Mouse (Mus musculus) kidney, embryonic 14.5 days (tissue): Measurements from ENCODE around the gene Nsmce4a. TPM values are rescaled to one million over a fixed set of nuclear protein-coding genes. Genes with fewer than 3 reads are reported as not detected.

Source experiments
- ATAC-seq: fragments of 200-750 bp; cut with Nextera tagmentation; 2 replicates; pipeline ENCODE4 v1.8.0; 2017; ENCODE audit warnings: moderate number of reproducible peaks, mild to moderate bottlenecking, moderate TSS enrichment, moderate library complexity; ENCODE audit not compliant: low FRiP score, low TSS enrichment
- H3K27ac ChIP-seq: fragments of 300-500 bp; sonication (generic); 2 replicates; pipeline ENCODE4 v1.5.1; 2014; ENCODE audit warnings: low read depth, mild to moderate bottlenecking, low read length, moderate library complexity, mixed read lengths
- H3K27me3 ChIP-seq: fragments of 300-500 bp; sonication (generic); 2 replicates; pipeline ENCODE4 v1.6.1; 2014; ENCODE audit warnings: mild to moderate bottlenecking, low read length; ENCODE audit not compliant: control insufficient read depth, insufficient read depth
- H3K36me3 ChIP-seq: fragments of 300-500 bp; sonication (generic); 2 replicates; pipeline ENCODE4 v1.6.1; 2014; ENCODE audit warnings: low read length, mixed read lengths; ENCODE audit not compliant: control insufficient read depth, insufficient read depth
- H3K4me1 ChIP-seq: fragments of 300-500 bp; sonication (generic); 2 replicates; pipeline ENCODE4 v1.6.1; 2014; ENCODE audit warnings: low read length, mixed read lengths; ENCODE audit not compliant: control insufficient read depth, insufficient read depth
- H3K4me2 ChIP-seq: fragments of 300-500 bp; sonication (generic); replicated peaks from 2 replicates; pipeline ENCODE4 v1.6.1; 2014; ENCODE audit warnings: low read depth, mild to moderate bottlenecking, low read length
- H3K4me3 ChIP-seq: fragments of 300-500 bp; sonication (generic); 2 replicates; pipeline ENCODE4 v1.5.1; 2014; ENCODE audit warnings: mild to moderate bottlenecking, low read length
- H3K9ac ChIP-seq: fragments of 300-500 bp; sonication (generic); 2 replicates; pipeline ENCODE4 v1.6.1; 2014; ENCODE audit warnings: low read depth, mild to moderate bottlenecking, low read length, moderate library complexity
- H3K9me3 ChIP-seq: fragments of 300-500 bp; sonication (generic); 2 replicates; pipeline ENCODE4 v1.6.1; 2016; ENCODE audit warnings: low read length; ENCODE audit not compliant: control insufficient read depth
- WGBS: fragments of 180-500 bp; shearing (Covaris S2); extraction: QIAGEN DNeasy Blood & Tissue Kit; methylation state at CpG from one replicate; pipeline ENCODE4 v1.1.7; 2014; 5-methylcytosine and 5-hydroxymethylcytosine counted together
- polyA plus RNA-seq: library from polyadenylated mRNA; unstranded; fragments of >200 nt; fragmentation: Nextera tagmentation; extraction: Ambion mirVana; gene quantifications from 2 replicates; pipeline ENCODE4 v1.2.1, GENCODE M21; 2014

Gene Nsmce4a
- polyA plus RNA-seq = 228 and 242 TPM in 2 replicates

- ATAC-seq = no peak
- Histone ChIP-seq H3K27me3 (no peaks in the 10 kb centered on the region), H3K4me2 (no peak within 1 kb of the TSS), H3K4me1 (peaks cover 17% of the 10 kb centered on the region; the same call in 1 of the 2 replicates), H3K9me3 (no peaks in the 10 kb centered on the region), H3K9ac (no peak within 1 kb of the TSS), H3K36me3 (no peaks in the 10 kb centered on the region), H3K27ac (peak within 1 kb of the TSS; percentile 59; the same call in 1 of the 2 replicates), H3K4me3 (no peak within 1 kb of the TSS)
- WGBS = 89% methylated on average over 8 of the region's 11 CpGs
Measured at GRCm38 (mm10) chr7:130572821-130573220, at the start of gene Nsmce4a. TSS of gene Nsmce4a (minus strand) at chr7:130573118.

- no peak overlapping the region for H3K4me2 ChIP-seq
- peaks cover 3% of the 10 kb centered on the region; the same call in 1 of the 2 replicates for H3K27me3 ChIP-seq
- H3K36me3 ChIP-seq = no peaks in the 10 kb centered on the region
- H3K9me3 ChIP-seq = no peaks in the 10 kb centered on the region
- ATAC-seq = no peak
- WGBS = 85% methylated on average over 4 of the region's 4 CpGs
- H3K4me1 ChIP-seq = no peaks in the 10 kb centered on the region
- H3K4me3 ChIP-seq = no peak overlapping the region
- no peak overlapping the region for H3K27ac ChIP-seq
- H3K9ac ChIP-seq = no peak overlapping the region
Measured at GRCm38 (mm10) chr7:130622359-130622758, 49.4 kb upstream of the Nsmce4a start.

DNA sequence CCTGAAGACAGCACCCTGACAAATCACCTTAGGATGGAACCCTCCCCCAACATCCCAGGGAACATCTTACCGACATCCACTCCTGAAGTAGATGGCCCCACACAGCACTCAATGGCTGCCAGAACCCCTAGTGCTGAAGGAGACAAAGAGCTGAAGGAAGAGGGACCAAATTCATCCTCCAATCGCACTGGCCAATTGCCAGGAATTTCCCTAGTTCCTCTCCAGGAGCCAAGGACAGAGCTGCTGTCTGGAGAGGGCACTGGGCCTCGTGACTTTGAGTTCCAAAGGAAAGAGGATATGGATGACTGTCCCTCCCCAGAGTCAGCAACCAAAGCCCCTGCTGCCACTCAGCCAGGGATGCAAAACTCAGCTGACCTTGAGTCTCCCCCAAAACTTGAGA is 49.0 kb upstream of the Nsmce4a start:
- Histone ChIP-seq H3K27me3 (peaks cover 3% of the 10 kb centered on the region; the same call in 1 of the 2 replicates), H3K27ac (no peak overlapping the region), H3K4me1 (no peaks in the 10 kb centered on the region), H3K9me3 (no peaks in the 10 kb centered on the region), H3K9ac (no peak overlapping the region), H3K36me3 (no peaks in the 10 kb centered on the region), H3K4me2 (no peak overlapping the region), H3K4me3 (no peak overlapping the region)
- no peak for ATAC-seq
- WGBS = 47% methylated on average over 3 of the region's 3 CpGs

DNA sequence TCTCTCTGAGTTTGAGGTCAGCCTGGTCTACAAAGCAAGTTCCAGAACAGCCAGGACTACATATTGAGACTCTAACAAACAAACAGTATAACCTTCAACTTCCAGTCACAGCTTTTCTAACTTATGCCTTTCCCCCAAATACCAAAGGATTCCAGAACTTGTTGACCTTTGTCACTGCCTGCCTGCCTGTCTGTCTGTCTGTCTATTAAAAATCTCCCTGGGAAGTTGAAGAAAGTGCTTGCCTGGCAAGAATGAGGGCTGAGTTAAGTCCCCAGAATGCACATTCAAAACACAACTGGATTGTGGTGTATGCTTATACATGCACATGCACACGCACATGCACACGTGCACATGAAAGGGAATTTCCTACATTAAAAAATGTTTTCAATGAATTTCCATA is 48.1 kb upstream of the Nsmce4a start:
- WGBS = 99% methylated on average over 2 of the region's 2 CpGs
- ATAC-seq = no peak

DNA sequence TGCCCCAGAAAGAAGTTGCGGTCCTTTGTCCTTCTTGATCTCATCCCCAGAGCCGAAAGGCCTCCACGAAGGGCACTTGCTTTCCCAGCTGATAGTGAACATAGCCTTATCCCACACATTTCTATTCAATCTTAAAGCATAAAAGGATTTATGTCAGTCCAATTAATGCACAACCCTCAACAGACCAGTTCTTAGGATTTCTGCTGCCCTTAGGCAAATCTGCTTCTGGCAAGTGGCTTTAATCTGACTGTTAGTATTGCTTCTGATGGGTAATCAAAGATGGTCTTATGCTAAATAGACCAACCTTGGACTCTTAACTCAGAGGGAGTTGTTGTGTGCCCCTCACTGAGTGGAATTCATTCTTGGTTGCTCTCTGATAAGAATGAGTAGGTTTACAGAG is 44.7 kb upstream of the Nsmce4a start:
- H3K4me2 ChIP-seq = no peak overlapping the region
- no peaks in the 10 kb centered on the region for H3K27me3 ChIP-seq
- H3K36me3 ChIP-seq = no peaks in the 10 kb centered on the region
- no peak for ATAC-seq
- WGBS = 91% methylated on average over 3 of the region's 3 CpGs
- no peak overlapping the region for H3K9ac ChIP-seq
- H3K9me3 ChIP-seq = no peaks in the 10 kb centered on the region
- no peak overlapping the region for H3K27ac ChIP-seq
- H3K4me3 ChIP-seq = no peak overlapping the region
- H3K4me1 ChIP-seq = no peaks in the 10 kb centered on the region

More for the DNA sequence above, 48.1 kb upstream of the Nsmce4a start:
- Histone ChIP-seq H3K4me1 (no peaks in the 10 kb centered on the region), H3K36me3 (no peaks in the 10 kb centered on the region), H3K9ac (no peak overlapping the region), H3K4me2 (no peak overlapping the region), H3K27ac (no peak overlapping the region), H3K9me3 (no peaks in the 10 kb centered on the region), H3K27me3 (peaks cover 3% of the 10 kb centered on the region; the same call in 1 of the 2 replicates), H3K4me3 (no peak overlapping the region)

GRCm38 (mm10) chr7:130613973-130614372 is 41.1 kb upstream of the Nsmce4a start:
- no peak overlapping the region for H3K9ac ChIP-seq
- no peak overlapping the region for H3K4me2 ChIP-seq
- no peak overlapping the region for H3K4me3 ChIP-seq
- ATAC-seq = no peak
- WGBS = 55% methylated on average over 4 of the region's 4 CpGs
- no peaks in the 10 kb centered on the region for H3K4me1 ChIP-seq
- H3K36me3 ChIP-seq = no peaks in the 10 kb centered on the region
- H3K27ac ChIP-seq = no peak overlapping the region
- H3K9me3 ChIP-seq = no peaks in the 10 kb centered on the region
- H3K27me3 ChIP-seq = peaks cover 4% of the 10 kb centered on the region

DNA sequence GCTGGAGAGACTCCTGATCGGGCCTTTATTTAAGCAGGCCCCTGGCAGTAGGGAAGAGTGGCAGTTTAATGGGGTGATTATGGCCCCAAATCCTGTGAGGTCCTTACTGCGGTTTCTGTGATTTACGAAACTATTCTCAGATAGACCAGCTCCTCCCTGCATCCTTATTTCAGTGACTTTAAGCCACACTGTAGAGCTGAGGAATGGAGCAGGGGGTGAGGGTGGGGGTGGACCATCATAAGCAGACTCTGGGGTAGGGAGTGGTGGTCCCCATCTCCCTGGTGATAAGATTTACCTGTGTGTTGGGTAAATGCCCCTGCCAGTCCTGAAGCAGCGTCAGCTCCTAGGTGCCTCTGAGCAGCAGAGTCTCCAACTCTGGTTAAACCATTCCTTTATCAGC is 34.0 kb upstream of the Nsmce4a start:
- Histone ChIP-seq H3K27ac (no peak overlapping the region), H3K27me3 (peaks cover 4% of the 10 kb centered on the region), H3K9ac (no peak overlapping the region), H3K4me3 (no peak overlapping the region), H3K36me3 (no peaks in the 10 kb centered on the region), H3K4me1 (peaks cover 4% of the 10 kb centered on the region; the same call in 1 of the 2 replicates), H3K9me3 (no peaks in the 10 kb centered on the region), H3K4me2 (no peak overlapping the region)
- 0 out of 2 replicates have a peak, but pooled peaks have one; percentile 17 for ATAC-seq
- 38% methylated on average over 4 of the region's 4 CpGs for WGBS

DNA sequence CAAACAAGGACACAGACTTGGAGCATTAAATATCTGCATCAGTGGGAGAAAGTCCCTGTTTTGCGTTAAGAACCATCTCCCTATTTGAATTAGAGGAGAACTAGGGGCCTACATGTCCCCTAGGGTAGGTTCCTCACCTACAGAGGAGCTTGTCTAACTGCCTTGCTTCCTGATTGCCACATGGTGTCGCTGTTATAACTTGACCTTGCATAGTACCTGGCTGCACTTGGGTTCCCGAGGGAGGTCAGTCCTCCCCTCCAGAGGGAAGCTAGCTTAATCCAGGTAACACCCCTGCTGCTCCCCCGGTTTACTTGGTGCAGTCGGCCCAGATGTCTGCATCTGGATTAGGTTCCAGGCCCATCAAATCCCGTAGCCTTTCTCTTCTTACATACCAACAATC is 32.2 kb upstream of the Nsmce4a start:
- 35% methylated on average over 6 of the region's 6 CpGs for WGBS

DNA sequence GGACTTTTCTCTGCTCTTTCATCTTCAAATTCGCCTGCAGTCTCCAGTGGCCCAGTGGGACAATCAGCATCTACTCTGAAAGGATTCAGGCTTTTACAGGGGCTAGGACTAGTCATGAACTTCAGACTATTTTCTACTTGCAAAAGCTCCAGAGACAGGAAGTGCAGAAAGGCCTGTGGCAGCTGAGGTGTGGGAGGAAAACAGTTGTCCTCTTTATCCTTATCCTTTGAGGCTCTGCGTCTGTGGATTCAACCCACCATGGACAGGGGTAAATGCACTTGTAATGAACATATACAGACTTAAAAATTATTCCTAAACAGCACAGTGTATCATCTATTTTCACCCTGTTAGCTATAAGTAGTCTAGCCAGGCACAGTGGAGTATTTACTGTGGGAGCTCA is 31.5 kb upstream of the Nsmce4a start:
- ATAC-seq = no peak
- no peak overlapping the region for H3K4me2 ChIP-seq
- no peak overlapping the region for H3K9ac ChIP-seq
- H3K36me3 ChIP-seq = no peaks in the 10 kb centered on the region
- H3K27ac ChIP-seq = no peak overlapping the region
- WGBS = 55% methylated on average over 2 of the region's 2 CpGs
- H3K4me3 ChIP-seq = no peak overlapping the region
- no peaks in the 10 kb centered on the region for H3K9me3 ChIP-seq
- peaks cover 4% of the 10 kb centered on the region for H3K27me3 ChIP-seq
- peaks cover 4% of the 10 kb centered on the region; the same call in 1 of the 2 replicates for H3K4me1 ChIP-seq

More for the DNA sequence above, 32.2 kb upstream of the Nsmce4a start:
- H3K4me3 ChIP-seq = no peak overlapping the region
- peaks cover 4% of the 10 kb centered on the region for H3K27me3 ChIP-seq
- no peaks in the 10 kb centered on the region for H3K36me3 ChIP-seq
- no peak overlapping the region for H3K27ac ChIP-seq
- no peak overlapping the region for H3K4me2 ChIP-seq
- H3K4me1 ChIP-seq = peaks cover 4% of the 10 kb centered on the region; the same call in 1 of the 2 replicates
- no peak overlapping the region for H3K9ac ChIP-seq
- no peaks in the 10 kb centered on the region for H3K9me3 ChIP-seq
- ATAC-seq = no peak
